Mouse (Mus musculus): ENCODE results near the gene Lsamp.
A peak's percentile ranks its signal among the peaks of the same experiment; 100 is the strongest.

The Lsamp gene

GRCm38 (mm10) chr16:40656871-40657270 lies 672.7 kb downstream of the Lsamp start:
- peak; percentile 53 for DNase-seq (ENCODE audit: low read depth, low spot score)

- DNase-seq (ENCODE audit: low read depth, low spot score) = no peak
These were observed 701.4 kb downstream of the Lsamp start for GRCm38 (mm10) chr16:40685531-40685930.

- DNase-seq (ENCODE audit: low read depth, low spot score) = no peak
These were observed 708.1 kb downstream of the Lsamp start for GRCm38 (mm10) chr16:40692292-40692691.

- DNase-seq (ENCODE audit: low read depth, low spot score) = no peak
These were observed 713.1 kb downstream of the Lsamp start for GRCm38 (mm10) chr16:40697253-40697652.

- no peak for DNase-seq (ENCODE audit: low read depth, low spot score)
These were observed 724.4 kb downstream of the Lsamp start for GRCm38 (mm10) chr16:40708558-40708957.

GRCm38 (mm10) chr16:40709574-40709973 lies 725.4 kb downstream of the Lsamp start:
- no peak for DNase-seq (ENCODE audit: low read depth, low spot score)

GRCm38 (mm10) chr16:40710068-40710467 lies 725.9 kb downstream of the Lsamp start:
- no peak for DNase-seq (ENCODE audit: low read depth, low spot score)

GRCm38 (mm10) chr16:40710491-40710890 lies 726.3 kb downstream of the Lsamp start:
- DNase-seq (ENCODE audit: low read depth, low spot score) = no peak

- DNase-seq (ENCODE audit: low read depth, low spot score) = no peak
These were observed 729.6 kb downstream of the Lsamp start for GRCm38 (mm10) chr16:40713725-40714124.

- peak; percentile 79 for DNase-seq (ENCODE audit: low read depth, low spot score)
These were observed 754.9 kb downstream of the Lsamp start for GRCm38 (mm10) chr16:40739015-40739414.

GRCm38 (mm10) chr16:40739771-40740170 lies 755.6 kb downstream of the Lsamp start:
- no peak for DNase-seq (ENCODE audit: low read depth, low spot score)

- DNase-seq (ENCODE audit: low read depth, low spot score) = no peak
These were observed 756.1 kb downstream of the Lsamp start for GRCm38 (mm10) chr16:40740273-40740672.

GRCm38 (mm10) chr16:40827191-40827590 lies 843.0 kb downstream of the Lsamp start:
- no peak for DNase-seq (ENCODE audit: low read depth, low spot score)

- DNase-seq (ENCODE audit: low read depth, low spot score) = no peak
These were observed 847.4 kb downstream of the Lsamp start for GRCm38 (mm10) chr16:40831536-40831935.

- DNase-seq (ENCODE audit: low read depth, low spot score) = no peak
These were observed 857.6 kb downstream of the Lsamp start for GRCm38 (mm10) chr16:40841765-40842164.

GRCm38 (mm10) chr16:40866733-40867132 lies 882.6 kb downstream of the Lsamp start:
- DNase-seq (ENCODE audit: low read depth, low spot score) = no peak

- DNase-seq (ENCODE audit: low read depth, low spot score) = no peak
These were observed 894.1 kb downstream of the Lsamp start for GRCm38 (mm10) chr16:40878301-40878700.

- no peak for DNase-seq (ENCODE audit: low read depth, low spot score)
These were observed 897.8 kb downstream of the Lsamp start for GRCm38 (mm10) chr16:40881942-40882341.

GRCm38 (mm10) chr16:40891338-40891737 lies 907.2 kb downstream of the Lsamp start:
- DNase-seq (ENCODE audit: low read depth, low spot score) = no peak

- DNase-seq (ENCODE audit: low read depth, low spot score) = no peak
These were observed 913.7 kb downstream of the Lsamp start for GRCm38 (mm10) chr16:40897768-40898327.

- DNase-seq (ENCODE audit: low read depth, low spot score) = no peak
These were observed 923.7 kb downstream of the Lsamp start for GRCm38 (mm10) chr16:40907892-40908291.

- DNase-seq (ENCODE audit: low read depth, low spot score) = no peak
These were observed 930.0 kb downstream of the Lsamp start for GRCm38 (mm10) chr16:40914141-40914540.

GRCm38 (mm10) chr16:40930596-40930995 lies 946.4 kb downstream of the Lsamp start:
- no peak for DNase-seq (ENCODE audit: low read depth, low spot score)

- DNase-seq (ENCODE audit: low read depth, low spot score) = no peak
These were observed 958.1 kb downstream of the Lsamp start for GRCm38 (mm10) chr16:40942266-40942665.

Measured in A20 (cell line).